In the genomic region with DNA sequence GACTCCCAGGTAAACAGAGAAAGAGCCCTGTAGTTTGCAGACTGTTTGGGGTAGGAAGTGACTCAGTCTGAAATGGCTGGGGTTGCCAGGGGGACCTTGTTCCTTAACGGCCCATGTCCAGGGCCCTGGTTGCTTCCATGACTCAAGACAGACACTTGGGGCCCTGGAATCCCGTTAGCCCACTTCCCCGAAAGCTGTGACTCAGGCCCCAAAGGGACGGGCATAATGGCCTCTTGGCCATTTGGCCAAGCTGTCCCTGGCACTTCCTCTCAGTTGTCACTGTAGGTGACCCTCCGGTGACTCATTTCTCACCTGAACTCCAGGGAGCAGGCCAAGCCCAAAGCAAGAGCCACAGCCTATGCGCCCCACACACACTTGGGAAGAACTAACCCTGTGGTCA, we compare ENCODE assay signal across 34 mouse cellular contexts. TPM values are rescaled to one million over a fixed set of nuclear protein-coding genes. Genes with fewer than 3 reads are reported as not detected.
DNase-seq lines count a peak whose midpoint lies in the region; ATAC-seq and TF ChIP-seq lines count a peak whose summit lies in the region.
"Had no signal": no experiment of that assay in that cellular context is flagged by ENCODE, and none has a peak within 500 bp of the region (broad histone marks: within the 10 kb centered on the region; RNA-seq: fewer than 3 reads in every experiment).

No protein-coding gene starts in this region.

- no peaks in the 10 kb centered on the region for H3K9me3 ChIP-seq in megakaryocyte, embryonic 14.5 days
- H3K9me3 ChIP-seq in stomach, embryonic 16.5 days (replicated peaks; ENCODE audit: control insufficient read depth, low read length) = no peaks in the 10 kb centered on the region
- H3K9me3 ChIP-seq: embryonic facial prominence, embryonic 15.5 days; heart, embryonic 15.5 days; hindbrain, embryonic 15.5 days; liver, embryonic 13.5 days had no signal

- H3K4me3 ChIP-seq in megakaryocyte, embryonic 14.5 days (replicated peaks) = peak overlapping the region; percentile 31
- no peak overlapping the region for H3K4me3 ChIP-seq in stomach, embryonic 16.5 days (replicated peaks; ENCODE audit: low read length)
- no peak overlapping the region for H3K4me3 ChIP-seq in heart, adult 2 months
- H3K4me3 ChIP-seq: embryonic facial prominence, embryonic 15.5 days; heart, embryonic 15.5 days; hindbrain, embryonic 15.5 days; left cerebral cortex, adult 2 months; liver, embryonic 13.5 days had no signal

- no peak for TF ChIP-seq CTCF in Patski (IDR thresholded peaks at IDR 0.05)
- no peak for TF ChIP-seq CTCF in heart, adult 2 months (IDR thresholded peaks at IDR 0.05)

- CTCF ChIA-PET in Patski (lab: Charles Lee) = no interaction called here

- DNase-seq in 416B (ENCODE audit: low read depth) (peak; percentile 88), Patski (ENCODE audit: low read depth, low spot score) (no peak)
- DNase-seq in adrenal gland, postnatal 4 days (ENCODE audit: low spot score in 2 of 2) = no peak
- no peak for DNase-seq in heart, adult 2 months
- DNase-seq: adrenal gland, adult 8-10 months; cerebellum, adult 8-10 months; cerebellum, postnatal 36 days; gastrocnemius, postnatal 14 days; heart, postnatal 36 days; kidney, adult 9 months; kidney, postnatal 25 days; liver, embryonic 13.5 days; lung, adult 2 months; thymus, postnatal 14 days had no signal

- H3K4me1 ChIP-seq in megakaryocyte, embryonic 14.5 days = peaks cover 42% of the 10 kb centered on the region
- peaks cover 12% of the 10 kb centered on the region; the same call in 1 of the 2 replicates for H3K4me1 ChIP-seq in stomach, embryonic 16.5 days (ENCODE audit: control insufficient read depth, insufficient read depth, low read length)
- no peaks in the 10 kb centered on the region for H3K4me1 ChIP-seq in heart, adult 2 months (ENCODE audit: control insufficient read depth, insufficient read depth, low read length)

- peaks cover 41% of the 10 kb centered on the region for H3K27me3 ChIP-seq in megakaryocyte, embryonic 14.5 days (replicated peaks)
- H3K27me3 ChIP-seq in Patski = no peaks in the 10 kb centered on the region
- no peaks in the 10 kb centered on the region for H3K27me3 ChIP-seq in stomach, embryonic 16.5 days (ENCODE audit: control insufficient read depth, insufficient read depth, low read length)
- no peaks in the 10 kb centered on the region for H3K27me3 ChIP-seq in heart, adult 2 months (ENCODE audit: control insufficient read depth, insufficient read depth, low read length)
- H3K27me3 ChIP-seq: embryonic facial prominence, embryonic 15.5 days; hindbrain, embryonic 15.5 days had no signal

- 0 out of 2 replicates have a peak overlapping the region, but pooled peaks have one; percentile 13 for H3K9ac ChIP-seq in stomach, embryonic 16.5 days (ENCODE audit: low read length)
- no peak overlapping the region for H3K9ac ChIP-seq in heart, adult 2 months (ENCODE audit: low read depth, low read length)
- H3K9ac ChIP-seq: embryonic facial prominence, embryonic 15.5 days; heart, embryonic 15.5 days; hindbrain, embryonic 15.5 days; liver, embryonic 13.5 days had no signal

- intact Hi-C loops in heart, adult 2 months (cut with DNase I) = no loop called here

- 53% methylated on average over 6 of the region's 6 CpGs for WGBS in stomach, embryonic 16.5 days
- WGBS in heart, adult 2 months = 53% methylated on average over 6 of the region's 6 CpGs

- no peaks in the 10 kb centered on the region for H3K79me2 ChIP-seq in heart, adult 2 months (replicated peaks; ENCODE audit: control insufficient read depth, insufficient read depth, low read length)

- in situ Hi-C loops in Patski (cut with MboI; ENCODE audit: low pct_unique_long_range_greater_than_20kb) = no loop called here

- POLR2A ChIA-PET in Patski (lab: Charles Lee) = no interaction called here

- H3K4me2 ChIP-seq in stomach, embryonic 16.5 days (ENCODE audit: low read depth, low read length) = no peak overlapping the region
- H3K4me2 ChIP-seq: heart, embryonic 15.5 days; hindbrain, embryonic 15.5 days; liver, embryonic 13.5 days; midbrain, embryonic 11.5 days had no signal

- ATAC-seq in megakaryocyte, adult 5-6 weeks (ENCODE audit: poor library complexity, severe bottlenecking) = no peak
- peak; percentile 38 for ATAC-seq in Patski
- ATAC-seq in stomach, embryonic 16.5 days (ENCODE audit: insufficient read depth, low FRiP score) = no peak
- no peak for ATAC-seq in inflammation-experienced regulatory T-cells, adult 6 months
- ATAC-seq: activated CD4-positive, CD25-positive, alpha-beta regulatory T cell, adult 4 months; forebrain, embryonic 16.5 days; intestine, embryonic 16.5 days had no signal

- H3K27ac ChIP-seq in stomach, embryonic 16.5 days (ENCODE audit: low read length) = peak overlapping the region; percentile 43
- H3K27ac ChIP-seq in heart, adult 2 months = no peak overlapping the region
- H3K27ac ChIP-seq: embryonic facial prominence, embryonic 15.5 days; heart, embryonic 15.5 days; hindbrain, embryonic 15.5 days; left cerebral cortex, adult 2 months; liver, embryonic 13.5 days; macrophage had no signal

- TF ChIP-seq POLR2A in heart, adult 2 months (IDR thresholded peaks at IDR 0.05; ENCODE audit: insufficient read depth, low read depth, low read length) = no peak

- TF ChIP-seq EP300 in heart, adult 2 months (IDR thresholded peaks at IDR 0.05; ENCODE audit: insufficient read depth, low read depth, low read length) = no peak

- no peaks in the 10 kb centered on the region for H3K36me3 ChIP-seq in megakaryocyte, embryonic 14.5 days (replicated peaks; ENCODE audit: low read length)
- H3K36me3 ChIP-seq in stomach, embryonic 16.5 days (ENCODE audit: control insufficient read depth, insufficient read depth, low read length) = no peaks in the 10 kb centered on the region
- H3K36me3 ChIP-seq in heart, adult 2 months (ENCODE audit: control insufficient read depth, insufficient read depth, low read length) = no peaks in the 10 kb centered on the region
- H3K36me3 ChIP-seq: embryonic facial prominence, embryonic 15.5 days; heart, embryonic 15.5 days; hindbrain, embryonic 15.5 days; liver, embryonic 13.5 days had no signal

RNA-seq across cellular contexts. Expression of gene Prss22, which starts 0.5 kb away (rescaled TPM):
- 2.3 and 9.3 TPM in 2 replicates for polyA plus RNA-seq in megakaryocyte, embryonic 14.5 days (2012; ENCODE audit: insufficient read depth, low replicate concordance)
- total RNA-seq in megakaryocyte, adult 5-6 weeks (2015) = not detected in 2 replicates
- total RNA-seq in megakaryocyte, adult 5-6 weeks (2017) = not detected in 2 replicates
- 0.28 TPM for polyA plus RNA-seq in Patski (2021)
- polyA plus RNA-seq in stomach, embryonic 16.5 days (2015; fragmentation: Nextera tagmentation; extraction: Ambion mirVana) = 4.2 and 6.7 TPM in 2 replicates
- not detected for polyA plus RNA-seq in inflammation-experienced regulatory T-cells, adult 6 months (2017; shearing (Covaris generic))
- not detected for total RNA-seq in adrenal gland, postnatal 4 days (2021)
- total RNA-seq in heart, adult 2 months (2021) = not detected
- polyA plus RNA-seq in heart, adult 2 months (2012; rRNA removed) = not detected in 2 replicates
- total RNA-seq: adrenal gland, adult 8-10 months; gastrocnemius, postnatal 14 days; heart, postnatal 36 days; midbrain, postnatal 0 days had no signal
- polyA plus RNA-seq: activated CD4-positive, CD25-positive, alpha-beta regulatory T cell, adult 4 months; forebrain, embryonic 16.5 days; hindbrain, embryonic 15.5 days; liver, embryonic 13.5 days; macrophage; midbrain, embryonic 11.5 days; midbrain, postnatal 0 days; testis, adult 2 months had no signal

RNA-seq across cellular contexts. Expression of gene Prss30, which starts 18.0 kb away (rescaled TPM):
- polyA plus RNA-seq in megakaryocyte, embryonic 14.5 days (2012; ENCODE audit: insufficient read depth, low replicate concordance) = 0.09 TPM in 1 of 2 replicates, not detected in the other
- 1.2 and 2.5 TPM in 2 replicates for total RNA-seq in megakaryocyte, adult 5-6 weeks (2015)
- total RNA-seq in megakaryocyte, adult 5-6 weeks (2017) = 0.89 and 1.2 TPM in 2 replicates
- polyA plus RNA-seq in Patski (2021) = 0.05 TPM
- polyA plus RNA-seq in stomach, embryonic 16.5 days (2015; fragmentation: Nextera tagmentation; extraction: Ambion mirVana) = 0.18 and 0.21 TPM in 2 replicates
- polyA plus RNA-seq in inflammation-experienced regulatory T-cells, adult 6 months (2017; shearing (Covaris generic)) = 1 to 10 TPM in 1 of 3 experiments, not detected in 2; 2.4 TPM
- not detected for total RNA-seq in adrenal gland, postnatal 4 days (2021)
- total RNA-seq in heart, adult 2 months (2021) = not detected
- polyA plus RNA-seq in heart, adult 2 months (2012; rRNA removed) = 0.12 TPM in 2 replicates
- total RNA-seq: ES-E14; gastrocnemius, postnatal 14 days; heart, postnatal 36 days; neutrophil, adult 5-6 weeks had no signal
- polyA plus RNA-seq: embryonic facial prominence, embryonic 15.5 days; heart, embryonic 15.5 days; hindbrain, embryonic 15.5 days; liver, embryonic 13.5 days; midbrain, embryonic 11.5 days; testis, adult 2 months had no signal

RNA-seq across cellular contexts. Expression of gene Prss27, which starts 39.6 kb away (rescaled TPM):
- not detected in 2 replicates for polyA plus RNA-seq in megakaryocyte, embryonic 14.5 days (2012; ENCODE audit: insufficient read depth, low replicate concordance)
- not detected in 2 replicates for total RNA-seq in megakaryocyte, adult 5-6 weeks (2015)
- total RNA-seq in megakaryocyte, adult 5-6 weeks (2017) = not detected in 2 replicates
- polyA plus RNA-seq in Patski (2021) = 0.28 TPM
- polyA plus RNA-seq in stomach, embryonic 16.5 days (2015; fragmentation: Nextera tagmentation; extraction: Ambion mirVana) = 19.0 and 30.0 TPM in 2 replicates
- polyA plus RNA-seq in inflammation-experienced regulatory T-cells, adult 6 months (2017; shearing (Covaris generic)) = under 1 TPM in 1 of 3 experiments, not detected in 2; 0.36 TPM
- not detected for total RNA-seq in adrenal gland, postnatal 4 days (2021)
- total RNA-seq in heart, adult 2 months (2021) = not detected
- not detected in 2 replicates for polyA plus RNA-seq in heart, adult 2 months (2012; rRNA removed)
- total RNA-seq: gastrocnemius, postnatal 14 days; heart, postnatal 36 days; left cerebral cortex, adult 2 months; left cerebral cortex, postnatal 36 days; midbrain, postnatal 0 days had no signal
- polyA plus RNA-seq: activated CD4-positive, CD25-positive, alpha-beta regulatory T cell, adult 4 months; heart, embryonic 15.5 days; liver, embryonic 13.5 days; macrophage; midbrain, embryonic 11.5 days; midbrain, postnatal 0 days; testis, adult 2 months had no signal

RNA-seq across cellular contexts. Expression of gene Sbpl, which starts 43.3 kb away (rescaled TPM):
- not detected in 2 replicates for polyA plus RNA-seq in megakaryocyte, embryonic 14.5 days (2012; ENCODE audit: insufficient read depth, low replicate concordance)
- not detected in 2 replicates for total RNA-seq in megakaryocyte, adult 5-6 weeks (2015)
- total RNA-seq in megakaryocyte, adult 5-6 weeks (2017) = not detected in 2 replicates
- not detected for polyA plus RNA-seq in Patski (2021)
- polyA plus RNA-seq in stomach, embryonic 16.5 days (2015; fragmentation: Nextera tagmentation; extraction: Ambion mirVana) = not detected in 2 replicates
- not detected for polyA plus RNA-seq in inflammation-experienced regulatory T-cells, adult 6 months (2017; shearing (Covaris generic))
- total RNA-seq in adrenal gland, postnatal 4 days (2021) = not detected
- not detected for total RNA-seq in heart, adult 2 months (2021)
- not detected in 2 replicates for polyA plus RNA-seq in heart, adult 2 months (2012; rRNA removed)
- total RNA-seq: adrenal gland, adult 8-10 months; ES-E14; gastrocnemius, postnatal 14 days; heart, postnatal 36 days; left cerebral cortex, adult 2 months; left cerebral cortex, postnatal 36 days; midbrain, postnatal 0 days; neutrophil, adult 5-6 weeks had no signal
- polyA plus RNA-seq: activated CD4-positive, CD25-positive, alpha-beta regulatory T cell, adult 4 months; embryonic facial prominence, embryonic 15.5 days; forebrain, embryonic 16.5 days; heart, embryonic 15.5 days; hindbrain, embryonic 15.5 days; intestine, embryonic 16.5 days; limb, embryonic 14.5 days; liver, embryonic 13.5 days; lung, adult 2 months; macrophage; midbrain, embryonic 11.5 days; midbrain, postnatal 0 days; small intestine, adult 2 months; testis, adult 2 months had no signal

RNA-seq across cellular contexts. Expression of gene Sbp, which starts 56.9 kb away (rescaled TPM):
- polyA plus RNA-seq in megakaryocyte, embryonic 14.5 days (2012; ENCODE audit: insufficient read depth, low replicate concordance) = not detected in 2 replicates
- total RNA-seq in megakaryocyte, adult 5-6 weeks (2015) = not detected in 2 replicates
- not detected in 2 replicates for total RNA-seq in megakaryocyte, adult 5-6 weeks (2017)
- polyA plus RNA-seq in Patski (2021) = not detected
- not detected in 2 replicates for polyA plus RNA-seq in stomach, embryonic 16.5 days (2015; fragmentation: Nextera tagmentation; extraction: Ambion mirVana)
- not detected for polyA plus RNA-seq in inflammation-experienced regulatory T-cells, adult 6 months (2017; shearing (Covaris generic))
- total RNA-seq in adrenal gland, postnatal 4 days (2021) = not detected
- total RNA-seq in heart, adult 2 months (2021) = not detected
- polyA plus RNA-seq in heart, adult 2 months (2012; rRNA removed) = not detected in 2 replicates
- total RNA-seq: adrenal gland, adult 8-10 months; ES-E14; gastrocnemius, postnatal 14 days; heart, postnatal 36 days; left cerebral cortex, adult 2 months; left cerebral cortex, postnatal 36 days; midbrain, postnatal 0 days; neutrophil, adult 5-6 weeks had no signal
- polyA plus RNA-seq: activated CD4-positive, CD25-positive, alpha-beta regulatory T cell, adult 4 months; embryonic facial prominence, embryonic 15.5 days; forebrain, embryonic 16.5 days; heart, embryonic 15.5 days; hindbrain, embryonic 15.5 days; intestine, embryonic 16.5 days; limb, embryonic 14.5 days; liver, embryonic 13.5 days; lung, adult 2 months; macrophage; midbrain, embryonic 11.5 days; midbrain, postnatal 0 days; small intestine, adult 2 months; testis, adult 2 months had no signal

Comparison
In these comparisons a context has a peak if more than half of its experiments do, and no peak if none do; other contexts are left out.
1. RNA of gene Prss27, which starts 39.6 kb away (polyA plus RNA-seq): 19.0 to 30.0 TPM in stomach, embryonic 16.5 days; 0.28 TPM in Patski (single experiment), not detected in heart, adult 2 months, not detected in megakaryocyte, embryonic 14.5 days and 0.36 TPM in inflammation-experienced regulatory T-cells, adult 6 months; every median in the first group is over 10 times any median in the second.